Mouse (Mus musculus): Measurements from ENCODE around the gene Sema6b.

The Sema6b gene

DNA sequence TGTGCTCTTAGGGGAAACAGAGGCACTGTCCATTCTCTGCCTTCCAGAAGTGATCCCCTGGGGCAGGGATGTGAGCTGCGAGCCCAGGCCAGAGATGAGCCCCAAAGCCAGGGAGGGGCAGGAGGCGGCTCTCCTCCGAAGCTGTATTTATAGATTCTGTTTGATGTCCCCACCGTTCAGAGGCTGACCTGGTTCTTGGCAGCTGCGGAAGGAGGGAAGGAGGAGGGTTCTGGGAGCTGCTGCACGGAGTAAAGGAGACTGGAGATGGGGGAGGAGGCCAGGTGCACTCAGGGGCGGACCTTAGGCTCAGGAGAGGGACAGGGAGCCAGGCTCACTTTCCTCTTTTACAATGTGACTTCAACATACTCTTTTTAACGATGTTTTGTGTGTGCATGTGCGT lies 6.0 kb upstream of the Sema6b start:
- no peak for DNase-seq (ENCODE audit: low spot score)

- no peak for DNase-seq (ENCODE audit: low spot score)
Measured at GRCm38 (mm10) chr17:56144546-56144945, 4.4 kb upstream of the Sema6b start.

- no peak for DNase-seq (ENCODE audit: low spot score)
Measured at GRCm38 (mm10) chr17:56141702-56142605, 1.8 kb upstream of the Sema6b start.

DNA sequence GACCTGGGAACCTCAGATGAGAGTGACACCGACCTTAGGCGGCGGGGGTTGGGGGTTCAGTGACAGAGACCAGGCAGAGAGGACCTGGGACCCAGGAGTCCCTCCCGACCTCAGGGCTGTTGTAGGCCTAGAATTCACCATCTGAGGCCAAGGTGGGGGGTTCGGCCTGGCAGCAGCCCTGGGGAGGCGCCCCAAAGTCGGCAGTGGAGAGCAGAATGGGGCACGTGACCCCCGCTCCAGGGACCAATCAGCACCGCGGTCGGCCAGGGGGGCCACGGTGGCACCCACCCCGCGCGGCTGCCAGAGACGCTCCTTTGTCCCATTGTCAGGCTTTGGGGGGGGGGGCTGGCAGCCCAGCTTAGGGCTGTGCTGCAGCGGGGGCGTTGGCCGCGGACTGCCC lies 788 bp downstream of the Sema6b start:
- DNase-seq (ENCODE audit: low spot score): no peak

- DNase-seq (ENCODE audit: low spot score): no peak
Measured at GRCm38 (mm10) chr17:56137839-56138613, 2.1 kb downstream of the Sema6b start.

DNA sequence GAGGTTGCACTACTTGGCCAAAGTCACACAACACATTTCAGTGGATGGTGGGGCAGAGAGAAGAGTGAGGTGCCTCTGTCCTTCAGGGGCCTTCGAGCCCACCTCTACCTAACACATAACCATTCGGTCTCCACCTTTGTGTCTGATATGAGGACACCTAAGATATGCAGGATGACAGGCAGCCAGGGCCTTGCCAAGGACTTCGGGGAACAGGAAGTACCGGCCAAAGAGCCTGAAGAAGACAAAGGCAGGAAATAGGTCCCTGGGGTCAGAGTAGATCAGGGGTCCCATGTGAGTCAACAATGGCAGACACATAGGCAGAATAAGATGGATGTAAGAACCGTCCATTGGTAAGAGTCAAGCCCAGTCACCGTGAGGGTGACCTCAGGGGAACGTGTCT lies 3.6 kb downstream of the Sema6b start:
- no peak for DNase-seq (ENCODE audit: low spot score)

DNA sequence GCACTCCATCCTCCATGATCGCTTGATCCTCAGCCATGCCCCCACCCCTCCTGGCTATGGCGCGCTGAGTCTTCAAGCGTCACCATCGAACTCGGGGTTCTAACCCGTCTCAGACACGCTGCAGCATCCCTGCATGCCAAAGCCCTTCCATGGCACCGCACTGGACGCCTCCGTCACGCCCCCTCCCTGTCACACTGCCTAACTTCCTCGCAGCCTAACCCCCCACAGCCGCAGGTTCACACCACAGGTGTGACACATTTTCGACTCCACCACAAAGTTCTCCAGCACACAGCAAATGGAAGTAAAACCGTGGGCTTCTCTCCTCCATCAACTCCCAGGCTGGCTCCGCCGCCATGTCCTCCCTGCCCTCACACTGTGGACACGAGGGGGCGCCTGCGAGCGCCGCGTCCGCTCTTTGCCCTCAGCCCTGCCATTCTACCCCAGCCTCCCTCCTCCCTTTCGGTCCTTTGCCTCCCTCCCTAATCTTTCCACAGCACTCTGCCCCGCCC lies 5.6 kb downstream of the Sema6b start:
- peak; percentile 60 for DNase-seq (ENCODE audit: low spot score)

- DNase-seq (ENCODE audit: low spot score): no peak
Measured at GRCm38 (mm10) chr17:56133457-56134363, 6.4 kb downstream of the Sema6b start.

GRCm38 (mm10) chr17:56132661-56133060 lies 7.5 kb downstream of the Sema6b start:
- peak; percentile 62 for DNase-seq (ENCODE audit: low spot score)

DNA sequence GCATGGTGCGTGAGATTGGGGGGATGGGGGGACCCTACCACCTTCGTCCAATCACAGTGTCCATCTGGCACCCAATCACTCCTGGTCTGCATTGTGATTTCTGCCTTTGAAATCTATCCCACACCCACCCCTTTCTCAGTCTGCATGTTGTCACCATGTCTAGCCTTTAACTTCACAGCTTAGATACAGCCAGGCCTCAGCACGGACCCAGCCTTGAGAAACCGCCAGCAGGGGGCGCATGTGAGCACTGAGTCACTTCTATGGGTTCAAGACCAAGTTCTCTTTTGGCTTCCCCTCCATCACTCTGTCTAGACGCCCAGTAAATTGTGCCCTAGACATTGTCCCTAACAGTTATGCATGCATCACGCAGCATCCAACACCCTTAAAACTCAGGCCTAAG lies 8.3 kb downstream of the Sema6b start:
- DNase-seq (ENCODE audit: low spot score): peak; percentile 64

DNA sequence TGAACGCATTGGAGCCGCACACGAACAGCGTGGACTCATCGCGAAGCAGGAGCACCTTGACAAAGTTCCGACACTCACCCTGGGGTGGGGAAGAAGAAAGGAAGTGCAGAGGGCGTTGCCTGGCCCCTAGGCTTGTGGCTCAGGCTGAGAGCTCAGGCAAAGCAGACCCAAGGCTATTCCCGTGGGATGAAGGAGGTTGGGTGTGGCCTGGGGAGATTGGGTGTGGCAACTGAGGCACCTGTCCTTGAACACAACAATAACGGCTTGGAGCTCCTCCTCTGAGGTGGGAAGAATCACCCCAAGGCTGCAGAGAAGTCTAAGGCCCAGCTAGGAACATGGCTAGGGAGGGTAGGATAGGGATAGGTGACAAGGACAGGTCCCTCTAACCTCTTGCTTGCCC lies 9.0 kb downstream of the Sema6b start:
- no peak for DNase-seq (ENCODE audit: low spot score)

- no peak for DNase-seq (ENCODE audit: low spot score)
Measured at GRCm38 (mm10) chr17:56128246-56128645, 11.9 kb downstream of the Sema6b start.

GRCm38 (mm10) chr17:56126175-56126574 lies 14.0 kb downstream of the Sema6b start:
- DNase-seq (ENCODE audit: low spot score): no peak

- DNase-seq (ENCODE audit: low spot score): no peak
Measured at GRCm38 (mm10) chr17:56125276-56125630, 14.9 kb downstream of the Sema6b start.

GRCm38 (mm10) chr17:56124377-56125275 lies 15.5 kb downstream of the Sema6b start:
- DNase-seq (ENCODE audit: low spot score): peak; percentile 21

DNA sequence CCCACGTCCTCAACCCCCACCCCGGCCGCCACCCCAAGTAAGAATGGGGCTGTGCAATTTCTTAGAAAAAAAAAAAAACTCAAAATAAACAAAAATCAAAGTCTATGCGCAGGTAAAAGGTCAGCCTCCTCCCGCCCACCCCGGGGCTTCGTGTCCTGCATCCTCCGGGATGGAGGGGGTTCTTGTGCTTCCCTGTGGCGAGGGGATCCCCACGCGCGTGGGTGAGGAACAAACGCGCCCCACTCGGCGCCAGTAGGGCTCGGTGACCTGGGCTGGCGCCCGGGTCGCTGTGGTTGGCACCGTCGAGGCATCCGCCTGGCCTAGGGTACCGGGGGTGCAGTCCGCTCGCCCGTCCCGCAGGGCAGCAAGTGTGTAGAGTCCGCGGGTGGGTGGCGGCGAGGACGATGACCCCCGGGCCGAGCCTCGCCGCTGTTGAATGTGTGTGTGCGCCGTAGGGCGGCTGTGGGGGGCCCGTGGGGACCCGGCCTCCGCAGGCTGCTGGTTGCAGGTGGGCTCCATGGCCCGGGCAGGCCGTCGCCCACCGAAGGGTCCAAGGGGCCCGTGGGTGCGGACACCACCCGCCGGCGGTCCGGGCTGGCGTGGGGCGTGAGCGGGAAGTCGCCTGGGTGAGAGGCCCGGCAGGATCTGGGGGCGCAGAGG lies 16.3 kb downstream of the Sema6b start:
- DNase-seq (ENCODE audit: low spot score): no peak

GRCm38 (mm10) chr17:56123161-56123560 lies 17.0 kb downstream of the Sema6b start:
- DNase-seq (ENCODE audit: low spot score): no peak

- DNase-seq (ENCODE audit: low spot score): no peak
Measured at GRCm38 (mm10) chr17:56121826-56122225, 18.3 kb downstream of the Sema6b start, which contains the start of gene Lrg1. Gene Lrg1 (minus strand): TSS chr17:56122001.

DNA sequence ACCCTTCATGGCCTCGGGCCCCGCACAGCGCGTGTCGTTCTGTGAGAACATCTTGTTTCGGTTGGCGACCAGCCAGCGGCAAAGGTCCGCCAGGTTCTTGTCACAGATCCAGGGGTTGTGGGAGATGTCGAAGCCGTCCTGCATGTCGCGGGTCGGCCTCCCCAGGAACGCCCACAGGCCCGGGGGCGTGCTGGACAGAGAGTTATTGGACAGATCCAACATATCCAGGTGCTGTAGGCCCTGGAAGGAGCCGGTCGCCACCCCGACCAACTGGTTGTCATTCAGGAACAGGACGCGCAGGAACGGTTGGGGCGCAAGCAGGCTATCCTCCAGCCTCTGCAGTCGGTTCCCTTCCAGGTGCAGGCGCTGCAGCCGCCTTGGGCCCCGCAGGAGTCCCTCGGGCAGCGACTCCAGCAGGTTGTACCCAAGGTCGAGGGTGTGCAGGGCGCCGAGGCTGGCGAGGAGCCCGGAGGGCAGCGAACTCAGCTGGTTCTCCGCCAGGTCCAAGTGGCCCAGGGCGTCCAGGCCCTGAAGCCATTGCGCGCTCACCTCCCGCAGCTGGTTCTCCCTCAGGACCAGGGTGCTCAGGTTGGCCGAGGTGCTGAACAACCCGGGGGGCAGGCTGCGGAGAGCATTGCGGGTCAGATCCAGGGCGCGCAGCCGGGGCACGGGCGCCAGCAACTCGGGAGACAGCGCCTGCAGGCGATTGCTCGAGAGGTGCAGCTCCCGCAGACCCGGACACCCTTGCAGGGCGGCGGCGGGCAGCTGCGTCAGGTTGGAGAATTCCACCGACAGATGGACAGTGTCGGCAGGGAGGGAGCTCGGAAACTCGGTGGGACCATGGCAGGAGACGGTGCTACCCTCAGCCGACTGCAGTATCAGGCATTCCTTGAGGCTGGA lies 19.9 kb downstream of the Sema6b start:
- no peak for DNase-seq (ENCODE audit: low spot score)

Data from spleen, adult 12 weeks (tissue).